Mouse (Mus musculus): Measurements from ENCODE around the gene Tmem270.

DNA sequence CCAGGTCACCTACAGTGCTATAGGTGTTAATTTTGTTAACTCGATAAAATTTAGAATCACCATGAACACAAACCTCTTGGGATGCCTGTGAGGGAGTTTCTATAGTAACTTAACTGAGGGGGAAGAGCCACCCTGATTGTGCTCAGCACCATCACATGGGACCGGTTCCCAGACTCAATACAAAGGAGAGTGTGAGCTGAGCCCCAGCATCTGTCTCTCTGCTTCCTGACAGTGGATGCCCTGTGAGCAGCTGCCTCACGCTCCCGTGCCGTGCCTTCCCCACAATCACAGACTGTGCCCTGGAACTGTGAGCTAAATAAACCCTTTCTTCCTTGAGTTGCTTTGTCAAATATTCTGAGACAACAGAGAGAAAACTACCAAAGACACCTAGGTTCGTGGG is 16.6 kb upstream of the Tmem270 start:
- no peak for TF ChIP-seq CTCF (IDR thresholded peaks at IDR 0.05; ENCODE audit: low read depth, low read length)
- TF ChIP-seq POLR2A (IDR thresholded peaks at IDR 0.05; ENCODE audit: extremely low read depth, insufficient read depth, low read length): no peak
